Mouse (Mus musculus) cerebellum, adult 11 months (tissue): ENCODE results near the gene Tomm6.

Source experiments
- DNase-seq: peaks from one replicate; pipeline ENCODE4 v3.0.0; 2022

The Tomm6 gene

DNA sequence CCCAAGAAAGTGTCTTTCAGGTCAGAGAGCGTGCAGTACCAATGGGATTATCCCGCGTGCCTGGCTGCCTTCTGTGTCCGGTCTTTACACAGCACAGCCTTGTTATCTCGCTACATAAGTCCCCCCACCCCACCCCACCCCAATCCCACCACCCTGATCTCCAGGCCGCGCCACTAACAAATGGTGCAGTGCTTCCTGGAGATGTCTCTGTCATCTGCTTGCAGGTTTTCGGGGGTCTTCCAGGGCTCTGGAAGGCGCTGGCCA, at the start of gene Tomm6:
Gene Tomm6, minus strand, starts transcription at position 43 of the 264 bp plus-strand sequence.
- DNase-seq, result no peak

- DNase-seq, result peak; percentile 84
Observed at GRCm38 (mm10) chr17:47737271-47738065, 49.3 kb upstream of the Tomm6 start.

DNA sequence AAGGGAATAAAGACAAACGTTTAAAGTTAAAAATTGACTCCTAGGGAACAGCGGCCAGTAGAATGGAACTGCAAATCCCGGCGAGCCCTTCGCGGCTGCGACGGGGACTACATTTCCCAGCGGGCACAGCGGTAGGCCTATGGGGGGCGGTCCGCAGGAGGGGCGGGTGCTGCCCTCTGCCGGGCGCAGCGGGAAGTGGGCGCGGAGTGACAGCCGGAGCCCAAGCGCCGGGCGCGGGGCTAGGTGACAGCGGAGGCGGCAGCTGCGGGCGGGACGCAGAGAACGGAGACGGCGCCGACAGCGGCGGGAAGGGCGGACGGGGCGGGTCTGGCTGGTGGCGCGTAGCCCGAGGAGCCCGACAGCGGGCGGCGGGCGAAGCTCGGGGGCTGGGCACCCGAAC, 48.7 kb upstream of the Tomm6 start, which contains the start of gene Tfeb:
Gene Tfeb, plus strand, starts transcription at position 175 of the 400 bp plus-strand sequence.
- peak; percentile 97 for DNase-seq

GRCm38 (mm10) chr17:47735553-47736100, 47.4 kb upstream of the Tomm6 start:
- DNase-seq, result no peak

- DNase-seq, result no peak
Observed at GRCm38 (mm10) chr17:47730633-47731575, 42.7 kb upstream of the Tomm6 start.

DNA sequence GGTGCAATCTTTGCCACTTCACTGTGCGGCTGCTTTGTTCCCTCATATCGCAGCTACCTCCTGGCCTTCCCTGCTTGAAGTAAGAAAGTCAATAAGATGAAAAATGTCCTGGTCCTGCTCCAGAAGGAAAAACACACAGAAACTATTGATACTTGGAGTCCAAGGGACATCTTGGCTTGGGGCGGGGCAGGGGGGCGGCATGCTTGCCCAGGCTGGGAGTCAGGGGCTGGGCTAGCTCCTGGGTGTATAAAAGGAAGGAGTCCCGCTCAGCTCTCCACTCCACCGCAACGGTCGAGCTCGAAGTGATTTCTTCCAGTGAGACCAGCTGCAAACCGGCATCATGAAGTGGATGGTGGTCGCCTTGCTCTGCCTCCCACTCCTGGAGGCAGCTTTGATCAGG, 38.4 kb upstream of the Tomm6 start, which contains the start of gene Pgc:
Gene Pgc, plus strand, starts transcription at position 277 of the 400 bp plus-strand sequence.
- DNase-seq, result no peak

DNA sequence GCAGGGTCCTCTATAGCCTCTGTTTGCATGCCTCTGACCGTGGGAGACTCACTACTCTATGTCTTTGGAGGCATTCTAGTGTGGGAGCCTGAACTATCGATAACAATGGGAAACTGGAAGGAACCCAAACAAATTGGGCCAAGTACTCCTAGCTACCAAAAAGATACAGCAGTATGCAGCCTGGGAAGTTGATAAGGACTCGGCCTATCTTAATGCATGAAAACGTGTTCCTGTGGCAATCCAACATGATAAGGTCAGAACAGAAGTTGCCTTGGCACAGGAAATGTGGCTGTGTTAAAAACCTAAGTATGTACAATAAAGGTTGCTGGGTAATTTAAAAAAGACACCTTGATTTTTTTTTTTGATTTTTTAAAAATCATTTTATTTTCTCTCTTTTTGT, 33.0 kb upstream of the Tomm6 start:
- DNase-seq, result no peak

- no peak for DNase-seq
Observed at GRCm38 (mm10) chr17:47715037-47715436, 26.9 kb upstream of the Tomm6 start.

GRCm38 (mm10) chr17:47712889-47713571, 24.8 kb upstream of the Tomm6 start:
- DNase-seq, result no peak

- DNase-seq, result no peak
Observed at GRCm38 (mm10) chr17:47711883-47712282, 23.7 kb upstream of the Tomm6 start.

DNA sequence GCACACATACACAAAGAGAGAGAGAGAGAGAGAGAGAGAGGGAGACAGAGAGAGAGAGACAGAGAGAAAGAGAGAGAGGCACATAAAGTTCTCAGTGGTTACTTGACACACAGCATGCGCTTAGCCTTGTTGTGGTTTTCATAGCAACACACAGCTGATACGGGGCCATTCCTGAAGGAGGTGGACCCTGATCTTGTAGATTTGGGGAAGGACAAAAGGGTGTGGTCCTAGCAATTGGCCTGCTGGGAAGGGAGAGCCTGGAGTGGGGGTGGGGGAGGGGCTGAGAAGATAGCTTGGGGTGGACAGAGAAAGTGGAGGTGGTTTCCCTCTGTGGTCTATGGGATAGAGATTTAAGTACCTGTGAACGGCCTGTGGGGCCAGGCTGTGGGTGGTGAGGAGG, 21.9 kb upstream of the Tomm6 start:
- no peak for DNase-seq

DNA sequence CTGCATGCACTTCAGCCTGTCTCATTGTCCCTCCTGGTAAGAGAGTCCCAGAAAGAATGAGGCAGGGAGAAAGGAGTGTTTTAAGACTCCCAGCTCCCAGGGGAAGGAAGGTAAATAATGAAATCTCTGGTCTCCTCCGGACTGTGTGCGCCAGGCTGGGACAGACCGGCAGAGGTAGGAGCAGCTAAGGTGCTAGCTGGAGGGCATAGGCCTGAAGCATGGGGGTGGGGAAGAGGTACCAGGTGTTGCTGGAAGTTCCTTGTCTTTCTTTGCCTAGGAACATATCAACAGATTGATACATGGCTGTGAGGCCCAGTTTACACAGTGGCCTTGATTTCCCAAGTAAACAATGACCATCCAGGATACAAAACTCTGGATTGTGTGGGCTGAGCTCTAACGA, 20.8 kb upstream of the Tomm6 start:
- no peak for DNase-seq

GRCm38 (mm10) chr17:47707961-47708360, 19.8 kb upstream of the Tomm6 start:
- no peak for DNase-seq

- no peak for DNase-seq
Observed at GRCm38 (mm10) chr17:47706196-47706595, 18.0 kb upstream of the Tomm6 start.

DNA sequence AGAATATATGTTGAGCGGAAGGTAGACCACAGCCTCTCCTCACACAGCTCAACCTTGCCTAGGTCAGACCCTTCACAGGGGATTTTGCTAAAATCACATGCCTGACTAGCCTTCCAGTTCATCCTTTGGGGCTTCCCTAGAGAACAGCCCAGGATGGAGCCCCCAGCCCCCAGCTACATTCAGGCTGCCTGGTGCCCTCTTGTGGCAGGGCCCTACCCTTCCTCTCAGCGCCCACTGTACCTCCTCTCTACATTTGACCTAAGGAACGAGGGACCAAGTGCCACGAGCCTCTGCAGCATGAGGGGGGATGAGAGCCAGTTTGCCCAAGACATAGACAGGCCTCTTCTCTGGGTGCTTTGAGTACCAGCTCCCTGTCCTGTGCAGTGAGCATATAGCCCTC, 16.5 kb upstream of the Tomm6 start:
- DNase-seq, result no peak

DNA sequence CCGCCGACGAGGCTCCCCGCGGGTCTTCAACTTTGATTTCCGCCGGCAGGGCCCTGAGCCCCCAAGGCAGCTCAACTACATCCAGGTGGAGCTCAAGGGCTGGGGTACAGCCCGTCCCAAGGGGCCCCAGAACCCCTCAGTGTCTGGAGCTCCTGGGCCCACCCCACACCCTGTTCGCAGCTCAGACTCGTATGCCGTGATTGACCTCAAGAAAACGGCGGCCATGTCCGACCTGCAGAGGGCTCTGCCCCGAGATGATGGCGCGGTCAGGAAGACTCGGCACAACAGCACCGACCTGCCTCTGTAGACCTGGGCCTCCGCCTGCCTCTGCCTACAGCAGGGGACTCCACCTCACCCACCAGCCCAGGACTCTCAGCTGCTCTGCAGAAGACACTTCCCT, 15.4 kb upstream of the Tomm6 start:
- no peak for DNase-seq

DNA sequence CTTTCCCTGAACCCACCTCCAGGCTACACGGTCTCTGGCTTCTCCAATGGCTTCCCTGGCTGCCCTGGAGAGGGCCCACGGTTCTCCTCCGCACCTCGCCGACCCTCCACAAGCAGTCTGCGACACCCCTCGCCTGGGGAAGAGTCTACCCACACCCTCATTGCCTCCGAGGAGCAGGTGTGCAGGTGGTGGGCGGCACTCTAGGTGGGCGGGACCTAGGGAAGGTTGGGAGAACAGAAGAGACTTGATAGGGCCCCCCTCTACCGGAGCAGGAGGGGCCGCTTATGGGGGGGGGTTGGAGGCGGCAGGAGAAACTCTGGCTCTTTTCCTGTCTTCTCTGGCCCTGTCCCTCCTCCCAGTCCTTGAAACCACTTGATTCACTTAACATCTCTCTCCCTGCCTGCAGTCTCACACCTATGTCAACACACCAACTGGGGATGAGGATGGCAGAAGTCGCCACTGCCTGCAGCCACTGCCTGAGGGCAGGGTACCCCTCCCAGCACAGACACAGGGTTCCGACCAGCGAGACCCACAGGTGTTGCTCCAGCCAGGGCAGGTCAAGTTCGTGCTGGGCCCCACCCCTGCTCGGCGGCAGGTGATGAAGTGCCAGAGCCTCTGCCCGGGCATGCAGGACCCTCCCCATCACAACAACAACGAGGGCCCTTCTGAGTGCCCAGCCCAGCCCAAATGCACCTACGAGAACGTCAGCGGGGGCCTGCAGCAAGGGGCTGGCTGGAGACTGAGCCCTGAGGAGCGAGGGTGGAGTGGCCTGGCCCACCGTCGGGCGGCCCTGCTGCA, 14.6 kb upstream of the Tomm6 start:
- DNase-seq, result no peak

- no peak for DNase-seq
Observed at GRCm38 (mm10) chr17:47701793-47702192, 13.6 kb upstream of the Tomm6 start.

- DNase-seq, result no peak
Observed at GRCm38 (mm10) chr17:47699055-47699454, 10.9 kb upstream of the Tomm6 start.

GRCm38 (mm10) chr17:47698156-47698555, 10.0 kb upstream of the Tomm6 start:
- DNase-seq, result no peak

DNA sequence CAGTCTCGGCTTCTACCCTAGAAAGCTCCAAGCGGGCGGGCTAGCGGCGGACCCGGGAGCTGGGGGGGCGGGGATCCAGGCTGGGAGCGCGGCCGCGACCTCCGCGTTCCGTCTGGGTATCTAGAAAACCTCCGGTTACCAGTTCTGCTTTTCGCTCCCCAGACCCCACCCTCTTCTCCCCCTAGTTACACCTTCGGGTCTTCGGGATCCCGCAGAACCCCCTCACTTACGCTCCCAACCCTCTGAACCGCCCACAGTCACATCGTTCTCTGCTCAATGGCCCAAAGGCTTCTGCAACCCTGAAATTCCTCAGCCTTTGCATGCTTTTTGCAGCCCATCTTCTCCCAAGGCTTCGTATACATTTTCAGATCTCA, 7.1 kb upstream of the Tomm6 start:
- DNase-seq, result no peak
